Mouse (Mus musculus) bone marrow macrophage, adult 2 months (primary cell): ENCODE measurements around the gene Tpra1.

Source experiments
- CTCF ChIP-seq: IDR thresholded peaks from 2 replicates; pipeline ENCODE4 v1.5.1; 2012; ENCODE audit warnings: low read depth, mild to moderate bottlenecking, low read length, moderate library complexity
- POLR2A ChIP-seq: IDR thresholded peaks from 2 replicates; pipeline ENCODE4 v1.6.1; 2012; ENCODE audit warnings: mild to moderate bottlenecking, low read depth, low read length, borderline replicate concordance

GRCm38 (mm10) chr6:88869459-88869858, 32.6 kb upstream of the Tpra1 start:
- TF ChIP-seq CTCF (no peak), POLR2A (no peak)
